ENCODE assay signal across 11 mouse cellular contexts in genomic region chr10:53324663-53325062, GRCm38 (mm10). TPM values are rescaled to one million over a fixed set of nuclear protein-coding genes. Genes with fewer than 3 reads are reported as not detected.
DNase-seq lines count a peak whose midpoint lies in the region; ATAC-seq and TF ChIP-seq lines count a peak whose summit lies in the region.
"Had no signal": no experiment of that assay in that cellular context is flagged by ENCODE, and none has a peak within 500 bp of the region (broad histone marks: within the 10 kb centered on the region; RNA-seq: fewer than 3 reads in every experiment).

No protein-coding gene starts in this region.

- WGBS in kidney, adult 2 months = 12% methylated on average over 1 of the region's 1 CpGs
- WGBS in heart, embryonic 12.5 days = 0% methylated on average over 1 of the region's 1 CpGs
- 55% methylated on average over 1 of the region's 1 CpGs for WGBS in thymus, adult 2 months

- H3K4me1 ChIP-seq in kidney, adult 2 months (ENCODE audit: control insufficient read depth, insufficient read depth, low read length) = no peaks in the 10 kb centered on the region
- peaks cover 34% of the 10 kb centered on the region for H3K4me1 ChIP-seq in heart, embryonic 12.5 days (replicated peaks)
- H3K4me1 ChIP-seq in thymus, adult 2 months (replicated peaks; ENCODE audit: control insufficient read depth, insufficient read depth, low read length) = no peaks in the 10 kb centered on the region
- H3K4me1 ChIP-seq: neural tube, embryonic 13.5 days had no signal

- peak; percentile 93 for ATAC-seq in heart, embryonic 12.5 days (ENCODE audit: insufficient number of reproducible peaks, low FRiP score)
- ATAC-seq: CD4-positive, CD25-positive, alpha-beta regulatory T cell, adult 4 months had no signal

- H3K27me3 ChIP-seq in kidney, adult 2 months (replicated peaks; ENCODE audit: control insufficient read depth, insufficient read depth, low read length) = no peaks in the 10 kb centered on the region
- H3K27me3 ChIP-seq in heart, embryonic 12.5 days (replicated peaks) = no peaks in the 10 kb centered on the region
- H3K27me3 ChIP-seq in thymus, adult 2 months (ENCODE audit: control insufficient read depth, insufficient read depth, low read length) = no peaks in the 10 kb centered on the region
- H3K27me3 ChIP-seq: neural tube, embryonic 13.5 days had no signal

- peak; percentile 73 for DNase-seq in kidney, adult 2 months
- DNase-seq in kidney, adult 11 months = no peak
- peak; percentile 58 to 64 for DNase-seq in kidney, postnatal 4 days
- DNase-seq in skeletal muscle tissue, adult 2 months (ENCODE audit: low read depth, low spot score) = peak; percentile 57
- no peak for DNase-seq in urinary bladder, postnatal 10 days (ENCODE audit: low spot score)
- no peak for DNase-seq in thymus, adult 2 months
- DNase-seq in layer of hippocampus, adult 9-11 months = no peak

- TF ChIP-seq POLR2A in kidney, adult 2 months (IDR thresholded peaks at IDR 0.05; ENCODE audit: low read depth, low read length) = no peak
- TF ChIP-seq POLR2A in thymus, adult 2 months (IDR thresholded peaks at IDR 0.05; ENCODE audit: control insufficient read depth, extremely low read depth, insufficient read depth, low read length, poor library complexity) = no peak

- TF ChIP-seq CTCF in kidney, adult 2 months (conservative IDR thresholded peaks at IDR 0.05; ENCODE audit: insufficient read depth, insufficient read length, low read depth, low read length) = no peak
- TF ChIP-seq CTCF in thymus, adult 2 months (IDR thresholded peaks at IDR 0.05; ENCODE audit: borderline replicate concordance, control insufficient read depth, extremely low read depth, insufficient read depth, low read length, poor library complexity) = no peak

- no peak overlapping the region for H3K4me3 ChIP-seq in kidney, adult 2 months (ENCODE audit: insufficient read depth, low read depth, low read length)
- H3K4me3 ChIP-seq in heart, embryonic 12.5 days = no peak overlapping the region
- no peak overlapping the region for H3K4me3 ChIP-seq in thymus, adult 2 months (ENCODE audit: control insufficient read depth, insufficient read depth, low read length)
- H3K4me3 ChIP-seq: neural tube, embryonic 13.5 days had no signal

- no peak overlapping the region for H3K9ac ChIP-seq in heart, embryonic 12.5 days
- H3K9ac ChIP-seq: neural tube, embryonic 13.5 days had no signal

- H3K27ac ChIP-seq in kidney, adult 2 months (ENCODE audit: insufficient read depth, low read depth, low read length) = peak overlapping the region; percentile 13; the same call in 1 of the 2 replicates
- H3K27ac ChIP-seq in heart, embryonic 12.5 days (ENCODE audit: poor library complexity, severe bottlenecking) = peak overlapping the region; percentile 83
- no peak overlapping the region for H3K27ac ChIP-seq in thymus, adult 2 months (ENCODE audit: control insufficient read depth, insufficient read depth, low read length)
- H3K27ac ChIP-seq: macrophage; neural tube, embryonic 13.5 days had no signal

- H3K4me2 ChIP-seq in heart, embryonic 12.5 days = no peak overlapping the region
- H3K4me2 ChIP-seq: neural tube, embryonic 13.5 days had no signal

- no peaks in the 10 kb centered on the region for H3K9me3 ChIP-seq in heart, embryonic 12.5 days (replicated peaks)
- H3K9me3 ChIP-seq: neural tube, embryonic 13.5 days had no signal

- no peaks in the 10 kb centered on the region for H3K36me3 ChIP-seq in kidney, adult 2 months (ENCODE audit: control insufficient read depth, insufficient read depth, low read length)
- 0 out of 2 replicates have a peak, but pooled peaks cover 4% of the 10 kb centered on the region for H3K36me3 ChIP-seq in heart, embryonic 12.5 days
- H3K36me3 ChIP-seq in thymus, adult 2 months (ENCODE audit: control insufficient read depth, insufficient read depth, low read length) = no peaks in the 10 kb centered on the region
- H3K36me3 ChIP-seq: neural tube, embryonic 13.5 days had no signal

RNA-seq across cellular contexts. Expression of gene Pln, which starts 12.8 kb away (rescaled TPM):
- 5.5 and 10.8 TPM in 2 replicates for polyA plus RNA-seq in kidney, adult 2 months (2012; rRNA removed)
- 666 and 709 TPM in 2 replicates for polyA plus RNA-seq in heart, embryonic 12.5 days (2016; fragmentation: Nextera tagmentation; extraction: Ambion mirVana)
- 10.4 and 381 TPM in 2 replicates for polyA plus RNA-seq in thymus, adult 2 months (2012; rRNA removed)
- polyA plus RNA-seq: macrophage had no signal

RNA-seq across cellular contexts. Expression of gene Cep85l, which starts 55.1 kb away (rescaled TPM):
- 1.7 and 2.3 TPM in 2 replicates for polyA plus RNA-seq in kidney, adult 2 months (2012; rRNA removed)
- polyA plus RNA-seq in heart, embryonic 12.5 days (2016; fragmentation: Nextera tagmentation; extraction: Ambion mirVana) = 5.5 TPM in 2 replicates
- polyA plus RNA-seq in thymus, adult 2 months (2012; rRNA removed) = 1.8 and 1.9 TPM in 2 replicates

Comparison
In these comparisons a context has a peak if more than half of its experiments do, and no peak if none do; other contexts are left out.
1. DNase-seq: peak in kidney, adult 2 months (single experiment), kidney, postnatal 4 days (2 of 2) and skeletal muscle tissue, adult 2 months (single experiment); none in kidney, adult 11 months (single experiment), urinary bladder, postnatal 10 days (single experiment), thymus, adult 2 months (single experiment) and layer of hippocampus, adult 9-11 months (single experiment).